In the genomic region with DNA sequence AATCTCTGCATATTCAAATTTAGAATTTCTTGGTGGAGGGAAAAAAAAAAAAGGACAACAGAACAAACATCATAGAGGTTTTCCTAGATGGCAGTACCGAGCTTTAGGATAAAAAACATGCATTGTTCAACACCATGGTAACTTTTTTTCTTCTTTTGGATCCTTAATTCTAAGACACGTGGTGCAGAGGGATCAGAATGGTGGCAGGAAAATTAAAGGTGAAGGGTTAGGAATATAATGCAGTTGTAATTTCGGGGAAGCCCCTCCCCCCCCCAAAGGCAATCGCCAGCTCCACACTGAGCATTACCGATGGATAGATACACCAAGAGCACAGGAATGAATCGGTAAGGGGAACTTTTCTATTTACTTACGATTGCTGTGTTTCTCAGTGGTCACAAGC, we compare ENCODE assay signal across 7 mouse cellular contexts. TPM values are rescaled to one million over a fixed set of nuclear protein-coding genes. Genes with fewer than 3 reads are reported as not detected.
DNase-seq lines count a peak whose midpoint lies in the region; ATAC-seq and TF ChIP-seq lines count a peak whose summit lies in the region.

No protein-coding gene starts in this region.

- H3K9me3 ChIP-seq in heart, embryonic 15.5 days (replicated peaks) = no peaks in the 10 kb centered on the region
- H3K9me3 ChIP-seq in liver, embryonic 15.5 days (replicated peaks) = no peaks in the 10 kb centered on the region

- H3K4me2 ChIP-seq in heart, embryonic 15.5 days = peak overlapping the region; percentile 88
- H3K4me2 ChIP-seq in liver, embryonic 15.5 days = no peak overlapping the region

- ATAC-seq in heart, embryonic 15.5 days (replicated peaks; ENCODE audit: insufficient number of reproducible peaks, insufficient read depth, low FRiP score, low read depth) = no peak
- ATAC-seq in liver, embryonic 15.5 days (ENCODE audit: insufficient read depth) = no peak
- no peak for ATAC-seq in erythroid progenitor cell, adult 5-6 weeks (replicated peaks; ENCODE audit: low FRiP score, poor library complexity, severe bottlenecking)

- H3K4me3 ChIP-seq in C2C12 (ENCODE audit: insufficient read depth, poor library complexity, severe bottlenecking) = peak overlapping the region; percentile 63
- H3K4me3 ChIP-seq in heart, embryonic 15.5 days = peak overlapping the region; percentile 83
- H3K4me3 ChIP-seq in liver, embryonic 15.5 days (replicated peaks) = peak overlapping the region; percentile 48; the same call in 1 of the 2 replicates

- no peaks in the 10 kb centered on the region for H3K36me3 ChIP-seq in C2C12 (ENCODE audit: control insufficient read depth, insufficient read depth)
- no peaks in the 10 kb centered on the region for H3K36me3 ChIP-seq in heart, embryonic 15.5 days
- no peaks in the 10 kb centered on the region for H3K36me3 ChIP-seq in liver, embryonic 15.5 days (replicated peaks)

- H3K27ac ChIP-seq in heart, embryonic 15.5 days = peak overlapping the region; percentile 98
- H3K27ac ChIP-seq in liver, embryonic 15.5 days (replicated peaks) = no peak overlapping the region

- no peaks in the 10 kb centered on the region for H3K27me3 ChIP-seq in C2C12 (ENCODE audit: control insufficient read depth, insufficient read depth, insufficient read length)
- H3K27me3 ChIP-seq in heart, embryonic 15.5 days = peaks cover 8% of the 10 kb centered on the region; the same call in 1 of the 2 replicates
- H3K27me3 ChIP-seq in liver, embryonic 15.5 days = peaks cover 91% of the 10 kb centered on the region

- 2% methylated on average over 7 of the region's 7 CpGs for WGBS in heart, embryonic 15.5 days
- 3% methylated on average over 7 of the region's 7 CpGs for WGBS in liver, embryonic 15.5 days (ENCODE audit: insufficient replicate concordance)

- peaks cover 9% of the 10 kb centered on the region for H3K79me3 ChIP-seq in C2C12 (ENCODE audit: low read depth)

- H3ac ChIP-seq in C2C12 (ENCODE audit: control insufficient read depth, insufficient read length, low read depth) = no peak overlapping the region

- peak overlapping the region; percentile 95 for H3K9ac ChIP-seq in heart, embryonic 15.5 days
- no peak overlapping the region for H3K9ac ChIP-seq in liver, embryonic 15.5 days

- no peak for TF ChIP-seq CTCF in C2C12 (IDR thresholded peaks at IDR 0.05; ENCODE audit: control insufficient read depth, insufficient read depth, insufficient read length)

- peak; percentile 12 for DNase-seq in MN1 (ENCODE audit: low spot score)
- no peak for DNase-seq in B cell, adult 2 months
- DNase-seq in left cerebral cortex, adult 11 months (ENCODE audit: low spot score) = no peak

- H3K4me1 ChIP-seq in heart, embryonic 15.5 days (replicated peaks) = peaks cover 27% of the 10 kb centered on the region
- H3K4me1 ChIP-seq in liver, embryonic 15.5 days (replicated peaks) = no peaks in the 10 kb centered on the region; the same call in 1 of the 2 replicates

- H3K79me2 ChIP-seq in C2C12 (ENCODE audit: control insufficient read depth, insufficient read depth) = peaks cover 27% of the 10 kb centered on the region

TF ChIP-seq in C2C12, 6 proteins besides CTCF, POLR2A, EP300 and RAD21:
- TF ChIP-seq MYOD1 (IDR thresholded peaks at IDR 0.05; ENCODE audit: control insufficient read depth, insufficient read length, low read depth) (no peak), FOSL1 (IDR thresholded peaks at IDR 0.05; ENCODE audit: insufficient read depth, low read length, poor library complexity, severe bottlenecking) (no peak), MAX (IDR thresholded peaks at IDR 0.05) (no peak), CEBPB (IDR thresholded peaks at IDR 0.05; ENCODE audit: low read depth) (no peak), MYOG (IDR thresholded peaks at IDR 0.05; ENCODE audit: control insufficient read depth, extremely low read depth, insufficient read length) (no peak)

RNA-seq across cellular contexts. Expression of gene Gas1, which starts 2.2 kb away (rescaled TPM):
- polyA plus RNA-seq in C2C12 (2012; fragmentation: generic; extraction: Trizol) = 20.2 TPM
- polyA plus RNA-seq in heart, embryonic 15.5 days (2015; fragmentation: Nextera tagmentation; extraction: Ambion mirVana) = 37.2 and 47.7 TPM in 2 replicates
- polyA plus RNA-seq in liver, embryonic 15.5 days (2015; fragmentation: Nextera tagmentation; extraction: Ambion mirVana) = 3.2 and 3.5 TPM in 2 replicates
- not detected in 2 replicates for total RNA-seq in erythroid progenitor cell, adult 5-6 weeks (2015; ENCODE audit: low replicate concordance)
- 0.51 TPM in 1 of 2 replicates, not detected in the other for total RNA-seq in erythroid progenitor cell, adult 5-6 weeks (2017; ENCODE audit: low replicate concordance)
